Mouse (Mus musculus) kidney, adult 2 months (tissue): ENCODE measurements around the gene Thop1. TPM values are rescaled to one million over a fixed set of nuclear protein-coding genes. Genes with fewer than 3 reads are reported as not detected.

Experiments used
- DNase-seq: peaks from one replicate; pipeline ENCODE4 v3.0.0; 2021
- H3K27ac ChIP-seq: fragments of 200-500 bp; 2 replicates; pipeline ENCODE4 v1.5.1; 2012; ENCODE audit warnings: low read depth, low read length, control low read depth, inconsistent platforms; ENCODE audit not compliant: insufficient read depth
- H3K27me3 ChIP-seq: fragments of 200-500 bp; replicated peaks from 2 replicates; pipeline ENCODE4 v1.6.1; 2012; ENCODE audit warnings: mild to moderate bottlenecking, moderate library complexity, low read length, inconsistent platforms; ENCODE audit not compliant: control insufficient read depth, insufficient read depth
- H3K36me3 ChIP-seq: fragments of 200-500 bp; 2 replicates; pipeline ENCODE4 v1.6.1; 2012; ENCODE audit warnings: mild to moderate bottlenecking, moderate library complexity, low read length, inconsistent platforms; ENCODE audit not compliant: control insufficient read depth, insufficient read depth
- H3K4me1 ChIP-seq: fragments of 200-500 bp; 2 replicates; pipeline ENCODE4 v1.6.1; 2011; ENCODE audit warnings: low read length; ENCODE audit not compliant: control insufficient read depth, insufficient read depth
- H3K4me3 ChIP-seq: fragments of 200-500 bp; 2 replicates; pipeline ENCODE4 v1.5.1; 2011; ENCODE audit warnings: mild to moderate bottlenecking, low read depth, low read length, control low read depth; ENCODE audit not compliant: insufficient read depth
- CTCF ChIP-seq: fragments of 200-500 bp; conservative IDR thresholded peaks from 2 replicates; pipeline ENCODE4 v1.5.1; 2011; ENCODE audit warnings: low read depth, mild to moderate bottlenecking, control low read depth, low read length, moderate library complexity, mixed read lengths; ENCODE audit not compliant: insufficient read depth, insufficient read length
- POLR2A ChIP-seq: fragments of 200-500 bp; IDR thresholded peaks from one replicate; pipeline ENCODE4 v1.6.1; 2011; ENCODE audit warnings: low read depth, low read length, control low read depth
- WGBS: fragments of 180-500 bp; shearing (Covaris S2); methylation state at CpG from one replicate; pipeline ENCODE4 v1.1.7; 2018; 5-methylcytosine and 5-hydroxymethylcytosine counted together
- polyA plus RNA-seq: library from polyadenylated mRNA; depleted of rRNA; stranded (reverse); fragments of >200 nt; gene quantifications from 2 replicates; pipeline ENCODE4 v1.2.3, GENCODE M21; 2012

The Thop1 gene
- polyA plus RNA-seq, 1 experiment, result 22.2 TPM

- 49% methylated on average over 2 of the region's 2 CpGs for WGBS
- Histone ChIP-seq H3K36me3 (no peaks in the 10 kb centered on the region), H3K4me1 (no peaks in the 10 kb centered on the region; the same call in 1 of the 2 replicates), H3K4me3 (no peak overlapping the region), H3K27me3 (no peaks in the 10 kb centered on the region), H3K27ac (no peak overlapping the region)
- DNase-seq, result no peak
- TF ChIP-seq POLR2A (no peak), CTCF (no peak)
Measured at GRCm38 (mm10) chr10:81089216-81089615, 19.4 kb downstream of the Thop1 start.

GRCm38 (mm10) chr10:81090621-81091020, 20.8 kb downstream of the Thop1 start:
- H3K27me3 ChIP-seq, result no peaks in the 10 kb centered on the region
- no peak for DNase-seq
- WGBS, result 74% methylated on average over 7 of the region's 7 CpGs
- TF ChIP-seq CTCF, result no peak
- no peak for TF ChIP-seq POLR2A
- no peak overlapping the region for H3K27ac ChIP-seq
- no peak overlapping the region for H3K4me3 ChIP-seq
- H3K4me1 ChIP-seq, result no peaks in the 10 kb centered on the region; the same call in 1 of the 2 replicates
- no peaks in the 10 kb centered on the region for H3K36me3 ChIP-seq

GRCm38 (mm10) chr10:81092465-81093250, 22.8 kb downstream of the Thop1 start:
- Histone ChIP-seq H3K4me3 (no peak overlapping the region), H3K27me3 (no peaks in the 10 kb centered on the region), H3K4me1 (no peaks in the 10 kb centered on the region; the same call in 1 of the 2 replicates), H3K27ac (no peak overlapping the region), H3K36me3 (no peaks in the 10 kb centered on the region)
- TF ChIP-seq POLR2A (no peak), CTCF (no peak)
- DNase-seq, result peak; percentile 81
- 50% methylated on average over 22 of the region's 22 CpGs for WGBS

GRCm38 (mm10) chr10:81094931-81095678, 25.3 kb downstream of the Thop1 start:
- 67% methylated on average over 9 of the region's 9 CpGs for WGBS
- Histone ChIP-seq H3K27me3 (no peaks in the 10 kb centered on the region), H3K36me3 (no peaks in the 10 kb centered on the region), H3K4me1 (no peaks in the 10 kb centered on the region; the same call in 1 of the 2 replicates), H3K4me3 (no peak overlapping the region), H3K27ac (no peak overlapping the region)
- no peak for DNase-seq
- TF ChIP-seq CTCF, result no peak

- Histone ChIP-seq H3K4me3 (peak within 1 kb of the TSS; percentile 62), H3K36me3 (no peaks in the 10 kb centered on the region), H3K27me3 (no peaks in the 10 kb centered on the region), H3K27ac (peak within 1 kb of the TSS; percentile 94), H3K4me1 (peaks cover 13% of the 10 kb centered on the region)
- under 1% methylated on average over 56 of the region's 56 CpGs for WGBS
- peak; percentile 98 for DNase-seq
- TF ChIP-seq CTCF (no peak), POLR2A (peak; percentile 94)
Measured at GRCm38 (mm10) chr10:81105565-81106112, 35.8 kb downstream of the Thop1 start, which contains the start of gene Map2k2. Gene Map2k2 (plus strand): TSS chr10:81105915.

GRCm38 (mm10) chr10:81106113-81106721, 36.4 kb downstream of the Thop1 start:
- Histone ChIP-seq H3K27me3 (no peaks in the 10 kb centered on the region), H3K27ac (peak overlapping the region; percentile 90), H3K36me3 (no peaks in the 10 kb centered on the region), H3K4me3 (peak overlapping the region; percentile 62), H3K4me1 (peaks cover 13% of the 10 kb centered on the region)
- TF ChIP-seq POLR2A (no peak), CTCF (no peak)
- WGBS, result 1% methylated on average over 34 of the region's 35 CpGs
- DNase-seq, result peak; percentile 92

GRCm38 (mm10) chr10:81112946-81113345, 43.1 kb downstream of the Thop1 start:
- WGBS, result 87% methylated on average over 6 of the region's 6 CpGs
- Histone ChIP-seq H3K27me3 (no peaks in the 10 kb centered on the region), H3K27ac (no peak overlapping the region), H3K36me3 (no peaks in the 10 kb centered on the region), H3K4me3 (no peak overlapping the region), H3K4me1 (no peaks in the 10 kb centered on the region)
- no peak for DNase-seq
- no peak for TF ChIP-seq POLR2A
- no peak for TF ChIP-seq CTCF
